Mouse (Mus musculus) CD4-positive, CD25-positive, alpha-beta regulatory T cell, adult 4 months (primary cell): ENCODE data around the gene Snapc3. TPM values are rescaled to one million over a fixed set of nuclear protein-coding genes. Genes with fewer than 3 reads are reported as not detected.

Source experiments
- ATAC-seq: one replicate; pipeline ENCODE4 v1.8.0; 2017
- polyA plus RNA-seq, 2 experiments: library from polyadenylated mRNA; unstranded; fragments of 100-300 nt; shearing (Covaris generic); gene quantifications; one replicate each; pipeline ENCODE4 v1.2.1; 2017

Snapc3 gene
- polyA plus RNA-seq, 2 experiments from 2014 or later = 39.8 to 48.2 TPM

- ATAC-seq = peak; percentile 48
These were observed 279 bp downstream of the Snapc3 start for GRCm38 (mm10) chr4:83417820-83418186.

DNA sequence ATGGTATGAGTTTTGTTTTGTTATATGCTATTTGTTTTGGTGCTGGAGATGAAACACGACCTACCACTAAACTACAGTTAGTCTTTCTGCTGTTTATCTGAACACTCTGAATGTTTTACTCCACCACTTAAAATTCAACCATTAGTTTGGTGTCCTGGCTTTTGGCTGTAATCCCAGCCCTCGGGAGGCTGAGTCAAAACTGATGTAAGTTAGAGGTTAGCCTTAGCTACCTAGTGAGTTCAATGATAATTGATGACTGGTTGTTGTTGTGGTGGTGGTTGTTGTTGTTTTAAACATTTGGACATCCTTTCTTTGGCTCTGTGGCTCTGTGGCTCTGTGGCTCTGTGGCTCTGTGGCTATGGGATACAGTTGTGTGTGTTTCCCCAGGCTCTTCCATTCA is 1.3 kb downstream of the Snapc3 start:
- ATAC-seq = no peak

DNA sequence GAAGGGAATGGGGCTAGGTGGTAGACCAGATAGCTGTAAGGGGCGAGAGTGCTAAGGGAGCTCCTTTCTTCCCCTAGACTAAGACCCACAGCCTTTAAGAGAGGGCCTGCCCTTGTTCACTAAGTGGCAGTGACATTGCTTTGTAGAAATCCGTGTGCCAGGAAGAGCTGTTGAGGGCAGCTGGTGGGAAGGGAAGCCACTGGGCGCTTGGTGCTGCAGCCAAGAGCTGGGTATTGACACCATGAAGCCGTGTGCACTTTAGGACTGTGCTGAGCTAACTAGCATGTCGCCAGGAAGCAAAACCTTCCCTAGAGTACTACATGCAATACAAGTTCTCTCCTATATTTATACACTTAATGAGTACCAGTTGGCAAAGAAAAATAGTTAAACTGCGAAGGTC is 6.1 kb downstream of the Snapc3 start:
- no peak for ATAC-seq

GRCm38 (mm10) chr4:83425119-83425518 is 7.6 kb downstream of the Snapc3 start:
- ATAC-seq = no peak

DNA sequence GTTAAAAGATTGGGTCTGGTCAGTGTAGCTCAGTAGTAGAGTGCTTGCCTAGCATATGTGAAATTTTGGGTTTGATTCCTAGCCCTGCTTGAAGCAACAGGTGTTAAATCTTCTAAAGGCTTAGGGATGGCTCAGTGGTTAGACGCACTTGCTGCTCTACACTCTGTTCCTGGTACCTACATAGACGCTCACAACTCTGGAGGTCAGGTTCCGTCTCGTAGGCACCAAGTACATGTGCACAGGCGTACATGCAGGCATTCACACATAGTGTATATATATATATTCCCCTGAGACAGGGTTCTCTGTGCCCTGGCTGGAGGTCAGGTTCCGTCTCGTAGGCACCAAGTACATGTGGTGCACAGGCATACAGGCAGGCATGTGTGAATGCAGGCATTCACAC is 9.6 kb downstream of the Snapc3 start:
- ATAC-seq = no peak

DNA sequence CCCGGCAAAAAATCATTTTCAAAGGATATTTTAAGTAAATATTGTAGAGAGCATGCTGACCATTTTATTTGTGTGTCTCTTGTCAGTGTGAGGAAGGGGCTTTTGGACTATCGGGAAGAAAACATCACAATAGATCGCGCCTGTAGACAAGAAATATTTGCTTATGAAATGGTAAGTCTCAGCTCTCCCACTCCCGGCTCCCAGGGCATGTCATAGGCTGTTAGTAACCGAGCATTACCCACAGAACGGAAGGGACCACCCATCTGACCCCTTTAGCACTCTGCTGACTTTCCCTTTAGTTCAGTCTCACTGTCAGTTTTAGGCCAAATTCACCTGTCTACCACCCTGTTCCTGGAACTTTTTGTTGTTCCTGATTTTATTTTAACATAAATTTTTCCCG is 10.2 kb downstream of the Snapc3 start:
- ATAC-seq = no peak

- ATAC-seq = peak; percentile 27
These were observed 11.3 kb downstream of the Snapc3 start for GRCm38 (mm10) chr4:83428845-83429244.

- no peak for ATAC-seq
These were observed 14.4 kb downstream of the Snapc3 start for GRCm38 (mm10) chr4:83431950-83432349.

- peak; percentile 91 for ATAC-seq
These were observed 15.4 kb downstream of the Snapc3 start for GRCm38 (mm10) chr4:83432901-83433300.

DNA sequence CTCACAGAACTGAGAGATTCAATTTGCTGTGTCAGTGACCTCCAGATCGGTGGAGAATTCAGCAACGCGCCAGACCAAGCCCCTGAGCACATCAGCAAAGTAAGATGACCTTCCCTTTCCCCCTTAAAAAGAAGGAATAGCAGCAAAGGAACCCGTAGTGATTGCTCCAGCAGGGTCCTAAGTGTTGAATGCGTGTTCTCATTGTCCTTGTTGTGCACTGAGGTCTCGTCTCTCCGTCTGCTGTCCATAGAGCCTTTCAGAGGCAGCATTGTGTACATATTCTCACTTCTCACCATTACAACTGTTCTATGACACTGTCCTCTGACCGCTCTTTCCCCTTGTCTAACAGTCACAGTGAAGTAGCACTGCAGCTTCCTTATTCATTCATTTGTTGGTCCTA is 18.9 kb downstream of the Snapc3 start:
- no peak for ATAC-seq

DNA sequence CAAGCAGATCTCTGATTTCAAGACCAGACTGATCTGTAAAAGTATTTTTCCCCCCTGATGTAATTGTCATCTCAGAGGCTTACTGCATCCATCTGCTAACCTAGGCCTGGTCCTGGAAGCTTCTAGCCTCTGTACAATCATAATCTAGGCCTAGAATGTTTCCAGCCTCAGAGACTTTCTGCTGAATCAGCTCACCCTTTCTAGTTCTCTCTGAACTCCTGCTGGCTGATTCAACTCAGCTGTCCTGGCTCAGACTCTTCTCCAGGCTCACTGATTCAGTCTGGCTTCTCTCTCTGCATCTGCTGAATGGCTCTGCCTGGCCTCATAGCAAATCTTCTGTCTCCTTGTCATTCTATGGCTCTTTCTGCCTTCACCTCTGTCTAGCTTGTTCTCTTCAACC is 20.6 kb downstream of the Snapc3 start:
- ATAC-seq = no peak

- no peak for ATAC-seq
These were observed 21.5 kb downstream of the Snapc3 start for GRCm38 (mm10) chr4:83439045-83439444.

DNA sequence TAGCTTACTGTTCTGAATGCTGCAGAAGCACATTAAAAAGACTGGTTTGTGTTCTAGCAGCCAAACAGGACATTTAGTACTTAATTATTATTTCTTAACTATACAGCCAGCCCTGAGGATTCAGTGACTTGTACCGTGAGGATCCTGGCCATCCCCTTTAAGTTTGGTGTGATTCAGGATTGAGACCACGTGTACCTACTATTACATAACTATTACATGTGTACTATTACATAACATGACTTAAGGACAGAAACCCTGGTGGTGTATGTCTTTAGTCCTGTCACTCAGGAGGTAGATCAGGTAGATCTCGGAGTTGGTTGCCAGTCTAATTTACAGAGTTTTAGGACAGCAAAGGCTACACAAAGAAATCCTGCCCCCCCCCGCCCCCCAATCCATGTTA is 23.5 kb downstream of the Snapc3 start:
- no peak for ATAC-seq

GRCm38 (mm10) chr4:83450785-83451184 is 33.3 kb downstream of the Snapc3 start:
- ATAC-seq = no peak

DNA sequence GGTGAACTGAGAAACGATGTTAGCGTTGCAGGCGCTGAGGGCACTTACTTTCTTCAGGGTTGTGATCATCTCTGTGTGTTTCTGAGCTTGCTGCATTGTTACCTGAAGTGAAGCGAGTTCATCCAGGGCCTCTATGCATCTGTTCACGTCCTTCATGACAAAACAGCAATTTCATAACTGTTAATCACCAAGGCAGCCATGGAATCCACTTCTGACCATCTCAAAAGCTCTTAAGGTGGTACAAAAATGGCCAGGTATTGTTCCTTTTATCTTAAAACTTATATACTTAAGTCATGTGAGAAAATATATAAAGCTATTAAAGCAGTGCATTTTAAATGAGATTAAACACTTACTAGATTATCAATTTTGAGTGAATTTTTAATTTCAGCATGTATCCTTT is 42.6 kb downstream of the Snapc3 start:
- no peak for ATAC-seq

GRCm38 (mm10) chr4:83464827-83465226 is 47.3 kb downstream of the Snapc3 start:
- no peak for ATAC-seq

DNA sequence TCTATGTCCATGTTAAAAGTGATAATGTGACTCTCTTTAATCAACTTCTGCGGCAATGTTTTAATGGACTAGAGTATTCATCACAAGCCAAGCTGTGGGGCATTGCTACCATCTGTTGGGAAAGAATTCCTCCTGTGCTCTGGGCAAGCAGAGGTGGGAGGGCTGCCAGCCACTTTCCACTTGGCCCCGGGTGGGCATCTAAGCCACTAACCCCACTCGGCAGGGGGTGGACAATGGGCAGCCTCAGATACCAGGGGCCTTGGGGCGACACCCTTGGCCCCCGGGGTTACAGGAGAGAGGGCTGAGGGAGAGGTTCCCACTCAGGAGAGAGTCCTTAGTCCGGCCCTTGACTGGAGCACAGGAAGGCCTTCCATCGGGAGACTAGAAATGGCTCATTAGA is 50.1 kb downstream of the Snapc3 start:
- no peak for ATAC-seq

DNA sequence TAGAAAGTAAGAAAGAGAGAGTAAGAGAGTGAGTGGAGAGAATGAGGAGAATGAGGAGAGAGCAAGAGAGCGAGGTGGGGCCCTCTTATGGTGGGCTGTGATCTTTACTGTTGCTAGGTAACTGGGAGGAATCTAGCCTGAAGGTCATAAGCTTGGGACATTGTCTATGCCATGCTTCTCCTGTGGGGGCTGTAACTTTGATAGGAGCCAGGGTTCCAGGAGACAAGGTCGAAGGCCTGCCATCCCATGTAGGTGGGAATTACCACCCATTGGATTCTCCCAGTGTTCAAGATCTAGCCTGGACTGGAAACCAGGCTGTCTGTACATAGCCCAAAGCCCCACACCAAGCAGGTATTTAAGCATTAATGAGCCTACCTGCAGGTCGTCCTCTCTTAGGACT is 50.7 kb downstream of the Snapc3 start:
- no peak for ATAC-seq

DNA sequence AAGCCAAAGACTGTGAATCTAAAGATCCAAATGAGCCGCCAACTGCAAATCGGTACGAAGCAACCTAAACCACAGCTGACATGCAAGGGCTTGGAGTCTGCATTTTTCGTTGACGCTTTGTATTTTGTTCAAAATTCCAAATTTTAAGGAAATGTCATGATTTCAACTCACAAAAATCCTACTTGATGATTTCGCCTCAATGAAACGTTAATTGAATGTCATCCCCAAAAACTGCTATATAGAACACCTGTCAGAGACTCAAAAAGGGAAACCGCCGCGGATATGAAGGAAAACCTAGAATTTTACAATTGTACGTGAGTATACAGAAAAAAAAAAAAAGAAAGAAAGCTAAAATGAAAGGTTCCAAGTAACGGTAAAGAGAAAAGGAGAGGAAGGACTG is 67.7 kb downstream of the Snapc3 start:
- no peak for ATAC-seq

DNA sequence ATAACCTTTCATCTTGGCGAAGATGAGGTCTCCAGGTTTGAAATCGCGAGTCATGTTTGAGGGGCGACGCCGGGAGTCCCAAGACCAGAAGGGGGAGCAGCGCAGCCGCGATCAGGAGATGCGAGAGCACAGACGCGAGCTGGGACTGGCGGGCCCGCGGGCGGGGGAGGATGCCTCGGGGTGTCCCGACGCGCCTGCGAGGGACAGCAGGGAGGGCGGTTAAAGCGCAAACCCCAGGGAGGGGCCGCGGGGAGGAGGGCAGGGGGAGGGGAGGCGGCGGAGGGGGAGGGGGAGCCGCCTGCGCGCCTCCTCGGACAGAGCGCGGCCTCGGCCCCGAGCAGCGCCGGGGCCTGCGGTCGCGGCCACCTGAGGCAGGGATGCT is 68.2 kb downstream of the Snapc3 start:
- ATAC-seq = peak; percentile 74

DNA sequence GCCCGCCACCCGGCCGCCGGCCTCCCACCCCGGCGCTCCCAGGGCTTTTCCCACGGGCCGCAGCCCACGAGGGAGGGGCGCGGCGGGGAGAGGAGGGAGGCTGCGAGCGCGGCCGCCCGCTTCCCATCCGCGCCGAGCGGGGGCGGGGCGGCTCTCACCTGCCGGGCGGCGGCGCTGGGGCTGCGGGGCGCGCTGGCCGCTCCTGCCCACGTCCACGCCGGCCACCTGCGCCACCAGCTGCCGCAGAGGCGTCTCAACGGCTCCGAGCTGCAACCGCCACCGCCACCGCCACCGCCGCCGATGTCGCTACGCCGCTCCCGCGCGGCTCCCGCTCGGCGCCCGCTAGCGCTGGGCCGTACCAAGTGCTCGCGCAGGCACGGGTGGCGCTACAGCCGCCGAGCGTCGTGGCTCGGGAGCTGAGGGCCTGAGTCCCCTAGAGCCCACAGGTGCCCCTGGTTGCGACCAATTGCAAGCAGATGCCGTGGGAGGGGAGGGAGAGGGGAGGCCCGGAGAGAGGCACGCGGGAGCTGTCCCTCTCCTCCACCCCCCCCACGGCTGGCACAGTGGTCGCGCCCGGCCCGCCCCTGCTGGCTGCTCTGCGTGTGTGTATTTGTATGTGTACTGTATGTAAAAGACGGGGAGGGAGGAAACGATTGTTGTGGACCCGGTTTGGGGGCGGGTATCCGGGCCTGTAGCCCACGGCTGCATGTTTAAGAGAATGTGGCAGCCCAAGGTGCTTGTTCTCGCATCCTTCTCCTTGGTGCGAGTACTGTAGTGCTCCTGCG is 68.8 kb downstream of the Snapc3 start, which contains the start of gene Psip1:
Gene Psip1, minus strand, starts transcription at position 343 of the 785 bp plus-strand sequence.
- peak; percentile 85 for ATAC-seq

DNA sequence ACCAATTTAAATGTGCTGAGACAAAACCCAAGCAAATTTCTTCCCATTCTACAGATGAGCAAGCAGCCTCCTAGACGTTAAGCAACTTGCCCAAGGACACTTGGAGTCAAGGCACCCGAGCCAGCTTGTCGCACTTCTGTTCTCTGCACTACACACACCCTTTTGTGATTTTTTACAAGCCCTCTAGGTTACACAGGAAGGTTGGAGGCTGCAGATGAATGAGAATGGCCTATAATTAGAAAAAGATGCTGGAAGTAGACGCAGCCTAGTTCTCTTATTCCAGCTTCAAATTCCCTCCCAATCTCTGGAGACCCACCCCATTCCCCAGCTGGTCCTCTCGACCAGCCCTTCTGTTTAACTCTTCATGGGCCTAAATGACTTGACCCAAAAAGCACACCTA is 71.6 kb downstream of the Snapc3 start:
- ATAC-seq = no peak

GRCm38 (mm10) chr4:83493112-83493511 is 75.6 kb downstream of the Snapc3 start:
- ATAC-seq = no peak

DNA sequence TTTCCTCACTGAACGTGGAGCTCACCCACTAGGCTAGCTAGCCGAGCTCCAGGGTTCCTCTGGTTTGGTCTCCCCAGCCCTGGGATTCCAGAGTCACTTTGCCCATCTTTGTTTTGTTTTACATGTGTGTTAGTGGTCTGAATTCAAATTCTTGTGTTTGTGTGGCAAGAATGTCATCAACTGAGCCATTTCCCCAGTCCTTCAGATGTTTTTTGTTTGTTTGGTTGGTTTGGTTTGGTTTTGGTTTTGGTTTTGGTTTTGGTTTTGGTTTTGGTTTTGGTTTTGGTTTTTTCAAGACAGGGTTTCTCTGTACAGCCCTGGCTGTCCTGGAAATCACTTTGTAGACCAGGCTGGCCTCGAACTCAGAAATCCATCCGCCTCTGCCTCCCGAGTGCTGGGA is 79.5 kb downstream of the Snapc3 start:
- peak; percentile 57 for ATAC-seq
